Mouse (Mus musculus): ENCODE measurements at regions not wholly inside any gene's neighbourhood (a gene's known extent, or its start where the extent isn't known, plus 50 kb on each side); places are given as distances from the start of the nearest gene placed in this dataset.
A peak's percentile ranks its signal among the peaks of the same experiment; 100 is the strongest.

GRCm38 (mm10) chr15:44288181-44288580 is 4154.0 kb downstream of the 9330182O14Rik start:
- peak; percentile 10 to 12 for DNase-seq

- peak; percentile 8 to 21 for DNase-seq
These were observed 4154.5 kb downstream of the 9330182O14Rik start for GRCm38 (mm10) chr15:44288704-44289103.

GRCm38 (mm10) chr15:44301491-44301890 is 4167.3 kb downstream of the 9330182O14Rik start:
- no peak for DNase-seq

- no peak for DNase-seq
These were observed 4176.7 kb downstream of the 9330182O14Rik start for GRCm38 (mm10) chr15:44310888-44311287.

- DNase-seq: no peak
These were observed 4179.1 kb downstream of the 9330182O14Rik start for GRCm38 (mm10) chr15:44313294-44313693.

All from cerebellum, adult 18-20 months (tissue).